Mouse (Mus musculus) right cerebral cortex, adult 2 months (tissue): Measurements from ENCODE around the gene Mpi.

Source experiments
- DNase-seq, 2 experiments: peaks; one replicate each; pipeline ENCODE4 v3.0.0; 2021 to 2022; ENCODE audit warnings: low spot score in 2 of 2

Mpi gene

DNA sequence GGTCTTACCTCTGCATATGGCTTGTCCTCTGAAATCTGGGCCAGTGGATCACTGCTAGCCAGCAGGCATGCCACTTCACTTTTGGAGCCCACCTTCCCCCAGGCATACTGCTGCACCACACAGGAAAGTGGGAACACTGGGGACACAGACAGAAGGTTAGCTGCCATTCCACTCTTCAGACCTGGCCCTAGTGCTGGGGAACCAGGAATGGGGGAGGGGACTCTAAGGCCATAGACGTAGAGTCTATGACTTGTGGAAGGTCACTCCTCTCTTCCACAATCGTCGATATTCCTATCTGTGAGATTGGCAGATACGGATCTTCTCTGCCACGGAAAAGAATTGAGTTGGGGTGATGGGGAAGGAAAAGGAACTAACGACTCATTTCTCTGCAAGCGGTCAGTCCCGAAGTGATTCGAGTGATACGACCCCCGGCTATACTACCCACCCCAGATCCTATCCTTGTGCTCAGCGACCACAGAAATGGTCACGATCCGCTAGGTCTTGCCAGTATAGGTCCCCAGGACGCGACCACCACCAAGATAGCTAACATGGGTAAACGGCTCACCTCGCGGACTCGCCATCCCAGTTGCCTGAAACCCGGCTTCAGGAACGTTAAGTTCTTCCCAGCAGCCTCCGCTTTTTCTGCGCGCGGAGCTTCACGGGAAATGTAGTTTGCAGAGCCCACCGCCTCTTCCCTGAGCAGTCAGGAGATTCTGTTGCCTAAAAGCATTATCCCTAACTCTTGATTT, at the start of gene Mpi:
TSS of gene Mpi (minus strand) at position 625 of the 749 bp plus-strand sequence.
- DNase-seq, result peak; percentile 84 to 86

GRCm38 (mm10) chr9:57602098-57602497, 49.5 kb upstream of the Mpi start:
- no peak for DNase-seq

DNA sequence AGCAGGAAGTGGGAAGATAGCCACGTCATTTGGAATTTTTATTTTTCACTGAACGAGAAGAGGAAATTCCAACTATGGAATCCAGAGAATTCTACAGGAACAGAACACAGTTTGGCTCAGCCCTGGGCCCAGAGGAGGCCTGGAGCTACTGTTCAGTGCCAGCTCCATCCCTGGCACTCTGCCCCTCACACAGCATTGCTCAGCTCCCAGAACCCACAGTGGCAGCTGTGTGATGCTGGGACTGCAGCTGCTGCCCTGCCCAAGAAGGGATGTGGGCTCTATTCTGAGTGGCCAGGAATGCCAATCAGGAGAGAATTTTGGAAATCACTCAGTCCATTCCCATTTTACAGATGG, 48.8 kb upstream of the Mpi start:
- peak in 1 of 2 experiments; percentile 49 for DNase-seq

GRCm38 (mm10) chr9:57600620-57601352, 48.2 kb upstream of the Mpi start:
- no peak for DNase-seq

DNA sequence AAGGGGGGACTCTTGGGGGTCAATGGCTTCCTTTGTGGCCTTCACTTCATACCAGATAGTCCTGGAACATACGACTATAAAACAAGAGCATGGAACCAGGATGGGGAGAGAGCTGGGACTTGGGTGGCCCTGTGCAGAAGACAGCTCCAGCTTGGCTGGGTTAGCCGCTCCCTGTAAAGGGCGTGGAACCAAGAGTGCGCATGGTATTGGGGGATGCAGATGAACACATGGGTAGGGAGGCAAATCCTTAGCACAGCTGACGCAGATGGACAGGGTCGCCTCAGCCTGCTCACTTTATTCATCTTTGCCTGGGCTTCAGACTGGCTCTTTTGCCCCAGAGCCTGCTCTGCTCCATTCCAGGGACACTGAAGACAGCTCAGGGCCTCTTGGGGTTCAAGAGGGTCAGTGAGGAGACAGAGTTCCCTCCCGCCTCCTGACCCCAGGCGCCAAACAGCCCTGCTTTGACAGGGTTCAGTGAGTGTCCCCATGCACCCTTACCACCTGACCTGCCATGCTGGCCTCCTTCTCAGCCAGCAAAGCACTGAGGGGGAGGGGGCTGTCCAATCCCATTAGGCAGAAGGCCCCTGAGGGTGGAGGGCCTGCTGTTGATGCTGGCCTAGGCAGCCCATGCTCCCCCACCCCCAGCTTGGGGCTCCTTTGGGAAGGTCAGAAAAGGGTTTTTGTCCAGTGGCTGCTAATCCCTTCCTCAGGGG, 46.4 kb upstream of the Mpi start:
- no peak for DNase-seq

GRCm38 (mm10) chr9:57597929-57598382, 45.4 kb upstream of the Mpi start:
- DNase-seq, result no peak

- DNase-seq, result no peak
Measured at GRCm38 (mm10) chr9:57597265-57597664, 44.7 kb upstream of the Mpi start.

- DNase-seq, result no peak
Measured at GRCm38 (mm10) chr9:57594174-57594509, 41.6 kb upstream of the Mpi start.

DNA sequence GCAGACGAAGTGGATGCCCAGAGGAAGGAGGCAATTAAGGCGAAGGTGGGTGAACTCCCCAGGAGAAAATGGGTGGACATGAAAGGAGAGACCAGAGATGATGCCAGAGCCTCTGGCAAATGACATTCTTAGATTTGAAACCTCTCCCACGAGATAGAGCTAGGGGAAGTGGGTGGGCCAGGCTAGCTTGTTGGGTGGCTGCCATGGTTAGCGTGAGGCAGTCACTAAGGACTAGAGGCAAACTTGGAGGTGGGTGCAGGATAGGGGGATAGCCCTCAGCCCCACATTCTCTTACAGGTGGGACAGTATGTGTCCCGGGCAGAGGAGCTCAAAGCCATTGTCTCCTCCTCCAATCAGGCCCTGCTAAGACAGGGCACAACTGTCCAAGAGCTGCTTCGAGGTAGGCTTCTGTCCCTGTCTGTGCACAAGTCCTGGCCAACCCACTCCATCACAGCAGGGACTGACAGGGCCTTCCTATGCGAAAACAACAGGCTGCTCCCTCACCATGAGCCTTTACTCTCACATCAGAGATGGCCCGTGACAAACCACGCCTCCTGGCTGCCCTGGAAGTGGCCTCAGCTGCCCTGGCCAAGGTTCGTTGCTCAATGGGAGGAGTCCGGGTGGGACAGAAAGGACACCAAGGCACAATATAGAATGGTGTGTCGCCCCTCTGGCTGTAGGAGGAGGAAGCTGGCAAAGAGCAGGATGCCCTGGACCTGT, 41.1 kb upstream of the Mpi start:
- no peak for DNase-seq

- DNase-seq, result no peak
Measured at GRCm38 (mm10) chr9:57590726-57591125, 38.2 kb upstream of the Mpi start.

- peak; percentile 67 to 77 for DNase-seq
Measured at GRCm38 (mm10) chr9:57589224-57590126, 36.9 kb upstream of the Mpi start, which contains the start of gene Ulk3. Gene Ulk3, plus strand, starts transcription at chr9:57589452.

GRCm38 (mm10) chr9:57584991-57585390, 32.4 kb upstream of the Mpi start:
- DNase-seq, result no peak

GRCm38 (mm10) chr9:57577144-57577849, 24.7 kb upstream of the Mpi start:
- no peak for DNase-seq

- DNase-seq, result no peak
Measured at GRCm38 (mm10) chr9:57575577-57575976, 23.0 kb upstream of the Mpi start.

DNA sequence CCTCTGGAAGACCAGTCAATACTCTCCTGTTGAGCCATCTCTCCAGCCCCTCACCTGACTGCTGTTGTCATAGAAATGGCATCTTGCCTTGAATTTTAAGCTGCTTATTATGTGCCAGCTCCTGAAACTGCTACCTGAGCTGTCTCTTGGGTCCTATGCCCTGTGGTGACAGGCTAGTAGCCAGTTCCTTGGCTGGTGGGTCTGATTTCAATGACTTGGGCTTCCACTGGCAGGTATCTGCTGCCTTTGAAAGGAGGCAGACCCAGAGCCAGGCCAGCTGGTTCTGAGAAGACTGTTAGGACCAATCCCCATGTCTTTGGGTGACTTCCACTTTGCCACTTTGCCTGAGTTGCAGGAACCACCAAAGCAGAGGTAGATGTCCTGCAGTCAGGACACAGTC, 21.8 kb upstream of the Mpi start:
- no peak for DNase-seq

GRCm38 (mm10) chr9:57568500-57568899, 15.9 kb upstream of the Mpi start:
- no peak for DNase-seq

GRCm38 (mm10) chr9:57566846-57567245, 14.3 kb upstream of the Mpi start:
- no peak for DNase-seq

- peak; percentile 50 to 51 for DNase-seq
Measured at GRCm38 (mm10) chr9:57565741-57566221, 13.2 kb upstream of the Mpi start.

GRCm38 (mm10) chr9:57564609-57565008, 12.0 kb upstream of the Mpi start:
- DNase-seq, result no peak

DNA sequence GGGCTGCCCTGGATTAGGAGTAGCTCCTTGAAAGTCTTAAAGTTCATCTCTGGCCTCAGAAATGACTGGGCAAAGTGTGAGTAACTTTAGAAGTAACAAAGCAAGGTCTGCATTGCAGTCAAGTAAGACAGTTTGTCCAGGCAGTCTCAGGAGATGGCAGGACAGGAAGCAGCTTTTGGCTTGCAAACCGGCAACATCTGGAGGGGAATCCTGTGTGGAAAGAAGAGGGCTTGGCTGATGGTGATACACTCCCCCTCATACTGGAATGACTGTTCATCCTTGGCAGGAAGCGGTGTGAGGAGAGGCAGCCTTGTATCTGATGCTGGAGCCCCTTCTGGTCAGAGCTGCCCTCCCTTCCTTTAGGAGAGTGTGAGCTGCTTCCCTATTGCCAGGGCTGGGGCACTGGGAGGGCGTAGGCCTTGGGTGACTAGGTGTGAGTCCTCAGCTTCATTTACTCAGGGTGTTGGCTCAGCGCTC, 10.4 kb upstream of the Mpi start:
- peak in 1 of 2 experiments; percentile 36 for DNase-seq
